Comparison of ENCODE assay signal across 8 mouse cellular contexts in genomic region chr7:116306601-116307000, GRCm38 (mm10). TPM values are rescaled to one million over a fixed set of nuclear protein-coding genes. Genes with fewer than 3 reads are reported as not detected.
DNase-seq lines count a peak whose midpoint lies in the region; ATAC-seq and TF ChIP-seq lines count a peak whose summit lies in the region.

No protein-coding gene starts in this region.

- DNase-seq in heart, adult 9 months (ENCODE audit: low spot score in 2 of 2): no peak
- DNase-seq in ES-E14 (ENCODE audit: low read depth, low spot score): no peak
- no peak for DNase-seq in hindbrain, embryonic 14.5 days (ENCODE audit: low spot score)
- no peak for DNase-seq in left cerebral cortex, postnatal 36 days (ENCODE audit: low spot score in 2 of 2)
- DNase-seq in frontal cortex, postnatal 14 days (ENCODE audit: low spot score in 2 of 2): no peak
- no peak for DNase-seq in spleen, postnatal 10 days (ENCODE audit: low spot score in 2 of 2)

- peak overlapping the region; percentile 91 for H3K4me2 ChIP-seq in heart, embryonic 12.5 days
- H3K4me2 ChIP-seq in hindbrain, embryonic 14.5 days (replicated peaks): peak overlapping the region; percentile 100
- peak overlapping the region; percentile 97 for H3K4me2 ChIP-seq in midbrain, embryonic 12.5 days (replicated peaks)

- no peak overlapping the region for H3K27ac ChIP-seq in heart, embryonic 12.5 days (ENCODE audit: poor library complexity, severe bottlenecking)
- H3K27ac ChIP-seq in ES-E14 (ENCODE audit: insufficient read depth, low read depth, low read length, poor library complexity, severe bottlenecking): peak overlapping the region; percentile 92; the same call in 1 of the 2 replicates
- H3K27ac ChIP-seq in hindbrain, embryonic 14.5 days: no peak overlapping the region
- no peak overlapping the region for H3K27ac ChIP-seq in midbrain, embryonic 12.5 days (replicated peaks)

- peaks cover 9% of the 10 kb centered on the region for H3K27me3 ChIP-seq in heart, embryonic 12.5 days (replicated peaks)
- peaks cover 18% of the 10 kb centered on the region; the same call in 1 of the 2 replicates for H3K27me3 ChIP-seq in hindbrain, embryonic 14.5 days (ENCODE audit: control insufficient read depth, insufficient read depth, low read length)
- H3K27me3 ChIP-seq in midbrain, embryonic 12.5 days: peaks cover 9% of the 10 kb centered on the region; the same call in 1 of the 2 replicates

- peak overlapping the region; percentile 70; the same call in 1 of the 2 replicates for H3K4me3 ChIP-seq in heart, embryonic 12.5 days
- H3K4me3 ChIP-seq in ES-E14 (ENCODE audit: insufficient read depth in 1 of 2, low read depth in 1 of 2, low read length in 2 of 2, poor library complexity in 1 of 2, severe bottlenecking in 1 of 2): peak overlapping the region; percentile 89 to 98
- peak overlapping the region; percentile 68 for H3K4me3 ChIP-seq in hindbrain, embryonic 14.5 days (replicated peaks; ENCODE audit: low read length)
- H3K4me3 ChIP-seq in midbrain, embryonic 12.5 days: peak overlapping the region; percentile 85

- 18% methylated on average over 5 of the region's 5 CpGs for WGBS in heart, embryonic 12.5 days
- 7% methylated on average over 5 of the region's 5 CpGs for WGBS in hindbrain, embryonic 14.5 days
- 11% methylated on average over 5 of the region's 5 CpGs for WGBS in midbrain, embryonic 12.5 days

- in situ Hi-C loops in ES-E14 (cut with MboI; ENCODE audit: low sequenced_read_pairs in 2 of 2, unreplicated experiment in 2 of 2): no loop called here

- H3K4me1 ChIP-seq in heart, embryonic 12.5 days (replicated peaks): peaks cover 17% of the 10 kb centered on the region
- H3K4me1 ChIP-seq in ES-E14 (ENCODE audit: control insufficient read depth in 2 of 2, insufficient read depth in 2 of 2, low read length in 2 of 2, poor library complexity in 1 of 2): peaks cover 5 to 18% of the 10 kb centered on the region in 2 experiments; a peak in 3 of 4 replicates
- peaks cover 6% of the 10 kb centered on the region for H3K4me1 ChIP-seq in hindbrain, embryonic 14.5 days (replicated peaks; ENCODE audit: control insufficient read depth, insufficient read depth, low read length)
- peaks cover 23% of the 10 kb centered on the region for H3K4me1 ChIP-seq in midbrain, embryonic 12.5 days

- H3K9ac ChIP-seq in heart, embryonic 12.5 days: no peak overlapping the region; the same call in 1 of the 2 replicates
- H3K9ac ChIP-seq in ES-E14 (ENCODE audit: insufficient read depth, low read depth, low read length, poor library complexity, severe bottlenecking): peak overlapping the region; percentile 81; the same call in 1 of the 2 replicates
- H3K9ac ChIP-seq in hindbrain, embryonic 14.5 days: no peak overlapping the region
- peak overlapping the region; percentile 76 for H3K9ac ChIP-seq in midbrain, embryonic 12.5 days (replicated peaks)

- H3K36me3 ChIP-seq in heart, embryonic 12.5 days: no peaks in the 10 kb centered on the region
- no peaks in the 10 kb centered on the region; the same call in 1 of the 2 replicates for H3K36me3 ChIP-seq in ES-E14 (ENCODE audit: control insufficient read depth, insufficient read depth, low read length, poor library complexity, severe bottlenecking)
- no peaks in the 10 kb centered on the region for H3K36me3 ChIP-seq in hindbrain, embryonic 14.5 days (replicated peaks; ENCODE audit: control insufficient read depth, insufficient read depth)
- no peaks in the 10 kb centered on the region for H3K36me3 ChIP-seq in midbrain, embryonic 12.5 days

- intact Hi-C loops in left cerebral cortex, postnatal 36 days (cut with DNase I): loop anchor here (5.0 kb wide), 1 partner anchor 44 kb away; no protein-coding TSS in a partner anchor

- no peaks in the 10 kb centered on the region for H3K9me3 ChIP-seq in heart, embryonic 12.5 days (replicated peaks)
- H3K9me3 ChIP-seq in ES-E14 (ENCODE audit: control insufficient read depth, insufficient read depth, low read depth, low read length): no peaks in the 10 kb centered on the region
- H3K9me3 ChIP-seq in hindbrain, embryonic 14.5 days (ENCODE audit: control insufficient read depth, low read length): no peaks in the 10 kb centered on the region
- no peaks in the 10 kb centered on the region for H3K9me3 ChIP-seq in midbrain, embryonic 12.5 days

- no peak for ATAC-seq in heart, embryonic 12.5 days (ENCODE audit: insufficient number of reproducible peaks, low FRiP score)
- ATAC-seq in hindbrain, embryonic 14.5 days (ENCODE audit: low FRiP score): no peak
- no peak for ATAC-seq in midbrain, embryonic 12.5 days (ENCODE audit: low FRiP score, low read depth)

TF ChIP-seq in ES-E14, 5 proteins besides CTCF, POLR2A, EP300 and RAD21:
- TF ChIP-seq MAFK (IDR thresholded peaks at IDR 0.05; ENCODE audit: insufficient read depth, low read depth, low read length): no peak
- TF ChIP-seq HCFC1 (IDR thresholded peaks at IDR 0.05; ENCODE audit: borderline replicate concordance, insufficient read depth, low read length): no peak
- peak; percentile 14; the same call in 1 of the 2 replicates for TF ChIP-seq ZNF384 (IDR thresholded peaks at IDR 0.05; ENCODE audit: low read depth, low read length)
- TF ChIP-seq ZC3H11A (IDR thresholded peaks at IDR 0.05; ENCODE audit: borderline replicate concordance, low read depth, low read length): no peak
- no peak for TF ChIP-seq CHD2 (IDR thresholded peaks at IDR 0.05; ENCODE audit: low read depth, low read length)

RNA-seq across cellular contexts. Expression of gene Plekha7, which starts 1.6 kb away (rescaled TPM):
- polyA plus RNA-seq in heart, embryonic 12.5 days (2016; fragmentation: Nextera tagmentation; extraction: Ambion mirVana): 55.9 and 59.7 TPM in 2 replicates
- total RNA-seq in ES-E14 (2012; rRNA removed): 38.0 and 56.4 TPM in 2 replicates
- 5.6 and 7.3 TPM in 2 replicates for polyA plus RNA-seq in hindbrain, embryonic 14.5 days (2014; fragmentation: Nextera tagmentation; extraction: Ambion mirVana)
- 17.3 and 21.2 TPM in 2 replicates for polyA plus RNA-seq in midbrain, embryonic 12.5 days (2016; fragmentation: Nextera tagmentation; extraction: Ambion mirVana)
- 10 to 100 TPM; 22.0 to 24.8 TPM for total RNA-seq in left cerebral cortex, postnatal 36 days (2021)

RNA-seq across cellular contexts. Expression of gene Rps13, which starts 27.4 kb away (rescaled TPM):
- 574 and 581 TPM in 2 replicates for polyA plus RNA-seq in heart, embryonic 12.5 days (2016; fragmentation: Nextera tagmentation; extraction: Ambion mirVana)
- total RNA-seq in ES-E14 (2012; rRNA removed): 801 and 1,038 TPM in 2 replicates
- polyA plus RNA-seq in hindbrain, embryonic 14.5 days (2014; fragmentation: Nextera tagmentation; extraction: Ambion mirVana): 499 and 625 TPM in 2 replicates
- polyA plus RNA-seq in midbrain, embryonic 12.5 days (2016; fragmentation: Nextera tagmentation; extraction: Ambion mirVana): 605 and 651 TPM in 2 replicates
- total RNA-seq in left cerebral cortex, postnatal 36 days (2021): 100 to 1,000 TPM; 185 to 202 TPM

Comparison
In these comparisons a context has a peak if more than half of its experiments do, and no peak if none do; other contexts are left out.
1. H3K9ac ChIP-seq: peak in ES-E14 (single experiment) and midbrain, embryonic 12.5 days (single experiment); none in heart, embryonic 12.5 days (single experiment) and hindbrain, embryonic 14.5 days (single experiment).
2. Peak in every context shown above with its lines, with median percentiles within 50 percentile points of each other: H3K4me2 ChIP-seq and H3K4me3 ChIP-seq.